Mouse (Mus musculus): Measurements from ENCODE around the gene Foxg1. TPM values are rescaled to one million over a fixed set of nuclear protein-coding genes. Genes with fewer than 3 reads are reported as not detected.

Gene Foxg1
- total and polyA plus RNA-seq, 2 experiments from 2014 or later, result 50.8 to 79.4 TPM

GRCm38 (mm10) chr12:49385631-49385990 is 3.2 kb downstream of the Foxg1 start:
- Histone ChIP-seq H3K4me3 (ENCODE audit: low read depth, low read length) (peak overlapping the region; percentile 83), H3K4me1 (ENCODE audit: insufficient read depth) (no peaks in the 10 kb centered on the region), H3K9me3 (ENCODE audit: low read length) (no peaks in the 10 kb centered on the region), H3K9ac (peak overlapping the region; percentile 99), H3K27ac (ENCODE audit: low read depth, low read length) (peak overlapping the region; percentile 100), H3K36me3 (ENCODE audit: insufficient read depth) (peaks cover 9% of the 10 kb centered on the region), H3K4me2 (ENCODE audit: low read depth) (peak overlapping the region; percentile 23), H3K27me3 (ENCODE audit: insufficient read depth, low read length) (no peaks in the 10 kb centered on the region)
- ATAC-seq, result no peak
- WGBS, result under 1% methylated on average over 23 of the region's 23 CpGs
- no peak for TF ChIP-seq CTCF (IDR thresholded peaks at IDR 0.05; ENCODE audit: low read depth)
- peak; percentile 56 for DNase-seq

DNA sequence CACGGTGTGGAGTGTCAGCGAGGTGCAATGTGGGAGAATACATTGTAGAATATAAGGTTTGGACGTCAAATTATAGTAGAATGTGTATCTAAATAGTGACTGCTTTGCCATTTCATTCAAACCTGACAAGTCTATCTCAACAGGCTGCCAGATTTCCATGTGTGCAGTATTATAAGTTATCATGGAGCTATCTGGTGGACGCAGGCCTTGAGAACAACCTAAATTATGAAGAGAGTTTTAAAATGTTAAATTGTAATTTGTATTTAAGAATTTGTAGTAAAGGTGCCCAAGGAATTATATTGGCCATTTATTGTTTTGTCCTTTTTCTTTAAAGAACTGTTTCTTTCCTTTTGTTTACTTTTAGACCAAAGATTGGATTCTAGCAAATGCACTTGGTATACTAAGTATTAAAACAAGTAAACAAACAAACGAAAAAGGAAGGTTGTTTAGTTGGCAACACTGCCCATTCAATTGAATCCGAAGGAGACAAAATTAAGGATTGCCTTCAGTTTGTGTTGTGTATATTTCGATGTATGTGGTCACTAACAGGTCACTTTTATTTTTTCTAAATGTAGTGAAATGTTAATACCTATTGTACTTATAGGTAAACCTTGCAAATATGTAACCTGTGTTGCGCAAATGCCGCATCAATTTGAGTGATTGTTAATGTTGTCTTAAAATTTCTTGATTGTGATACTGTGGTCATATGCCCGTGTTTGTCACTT is 3.8 kb downstream of the Foxg1 start:
- H3K4me3 ChIP-seq (ENCODE audit: low read depth, low read length), result peak overlapping the region; percentile 83
- peak overlapping the region; percentile 23 for H3K4me2 ChIP-seq (ENCODE audit: low read depth)
- no peaks in the 10 kb centered on the region for H3K4me1 ChIP-seq (ENCODE audit: insufficient read depth)
- DNase-seq (peak; percentile 53), ATAC-seq (no peak)
- peaks cover 14% of the 10 kb centered on the region for H3K36me3 ChIP-seq (ENCODE audit: insufficient read depth)
- H3K27me3 ChIP-seq (ENCODE audit: insufficient read depth, low read length), result no peaks in the 10 kb centered on the region
- peak overlapping the region; percentile 100 for H3K27ac ChIP-seq (ENCODE audit: low read depth, low read length)
- TF ChIP-seq CTCF (IDR thresholded peaks at IDR 0.05; ENCODE audit: low read depth), result no peak
- peak overlapping the region; percentile 99 for H3K9ac ChIP-seq
- no peaks in the 10 kb centered on the region for H3K9me3 ChIP-seq (ENCODE audit: low read length)
- WGBS, result 3% methylated on average over 10 of the region's 10 CpGs

GRCm38 (mm10) chr12:49387856-49388598 is 5.6 kb downstream of the Foxg1 start:
- Histone ChIP-seq H3K36me3 (ENCODE audit: insufficient read depth) (peaks cover 17% of the 10 kb centered on the region), H3K4me3 (ENCODE audit: low read depth, low read length) (peak overlapping the region; percentile 53), H3K4me1 (ENCODE audit: insufficient read depth) (no peaks in the 10 kb centered on the region), H3K9ac (peak overlapping the region; percentile 84), H3K27me3 (ENCODE audit: insufficient read depth, low read length) (no peaks in the 10 kb centered on the region), H3K4me2 (ENCODE audit: low read depth) (peak overlapping the region; percentile 32), H3K27ac (ENCODE audit: low read depth, low read length) (peak overlapping the region; percentile 90), H3K9me3 (ENCODE audit: low read length) (no peaks in the 10 kb centered on the region)
- DNase-seq (peak; percentile 77), ATAC-seq (no peak)
- 5% methylated on average over 2 of the region's 2 CpGs for WGBS
- TF ChIP-seq CTCF (IDR thresholded peaks at IDR 0.05; ENCODE audit: low read depth), result no peak

GRCm38 (mm10) chr12:49389666-49390065 is 7.2 kb downstream of the Foxg1 start:
- TF ChIP-seq CTCF (IDR thresholded peaks at IDR 0.05; ENCODE audit: low read depth), result no peak
- no peaks in the 10 kb centered on the region for H3K9me3 ChIP-seq (ENCODE audit: low read length)
- WGBS, result 2% methylated on average over 5 of the region's 5 CpGs
- H3K27ac ChIP-seq (ENCODE audit: low read depth, low read length), result peak overlapping the region; percentile 98
- H3K9ac ChIP-seq, result peak overlapping the region; percentile 98
- 0 out of 2 replicates have a peak, but pooled peaks have one; percentile 8 for ATAC-seq
- peak; percentile 71 for DNase-seq
- peaks cover 17% of the 10 kb centered on the region for H3K36me3 ChIP-seq (ENCODE audit: insufficient read depth)
- H3K27me3 ChIP-seq (ENCODE audit: insufficient read depth, low read length), result no peaks in the 10 kb centered on the region
- no peaks in the 10 kb centered on the region for H3K4me1 ChIP-seq (ENCODE audit: insufficient read depth)
- peak overlapping the region; percentile 86 for H3K4me2 ChIP-seq (ENCODE audit: low read depth)
- peak overlapping the region; percentile 54 for H3K4me3 ChIP-seq (ENCODE audit: low read depth, low read length)

GRCm38 (mm10) chr12:49390257-49390656 is 7.8 kb downstream of the Foxg1 start:
- DNase-seq, result peak; percentile 78
- under 1% methylated on average over 13 of the region's 13 CpGs for WGBS
- H3K9ac ChIP-seq, result peak overlapping the region; percentile 98

GRCm38 (mm10) chr12:49390926-49391304 is 8.5 kb downstream of the Foxg1 start:
- peak overlapping the region; percentile 54 for H3K4me3 ChIP-seq (ENCODE audit: low read depth, low read length)
- H3K9me3 ChIP-seq (ENCODE audit: low read length), result no peaks in the 10 kb centered on the region
- whole genome bisulfite sequencing, result under 1% methylated on average over 9 of the region's 9 CpGs
- H3K4me1 ChIP-seq (ENCODE audit: insufficient read depth), result no peaks in the 10 kb centered on the region
- no peak for DNase-seq
- peak overlapping the region; percentile 98 for H3K9ac ChIP-seq
- H3K27ac ChIP-seq (ENCODE audit: low read depth, low read length), result peak overlapping the region; percentile 98
- no peak for TF ChIP-seq CTCF (IDR thresholded peaks at IDR 0.05; ENCODE audit: low read depth)
- peak overlapping the region; percentile 86 for H3K4me2 ChIP-seq (ENCODE audit: low read depth)
- peaks cover 10% of the 10 kb centered on the region for H3K36me3 ChIP-seq (ENCODE audit: insufficient read depth)
- no peaks in the 10 kb centered on the region for H3K27me3 ChIP-seq (ENCODE audit: insufficient read depth, low read length)
- ATAC-seq, result peak; percentile 7; the same call in 1 of the 2 replicates

More at GRCm38 (mm10) chr12:49390257-49390656, 7.8 kb downstream of the Foxg1 start:
- Histone ChIP-seq H3K4me3 (ENCODE audit: low read depth, low read length) (peak overlapping the region; percentile 54), H3K27ac (ENCODE audit: low read depth, low read length) (peak overlapping the region; percentile 98), H3K36me3 (ENCODE audit: insufficient read depth) (peaks cover 17% of the 10 kb centered on the region), H3K27me3 (ENCODE audit: insufficient read depth, low read length) (no peaks in the 10 kb centered on the region), H3K9me3 (ENCODE audit: low read length) (no peaks in the 10 kb centered on the region), H3K4me2 (ENCODE audit: low read depth) (peak overlapping the region; percentile 86), H3K4me1 (ENCODE audit: insufficient read depth) (no peaks in the 10 kb centered on the region)
- TF ChIP-seq CTCF (IDR thresholded peaks at IDR 0.05; ENCODE audit: low read depth), result no peak
- ATAC-seq, result peak; percentile 23; the same call in 1 of the 2 replicates

Data from forebrain, postnatal 0 days (tissue).